Mouse (Mus musculus): ENCODE measurements around the gene Rreb1. TPM values are rescaled to one million over a fixed set of nuclear protein-coding genes. Genes with fewer than 3 reads are reported as not detected.

Rreb1 gene
- polyA plus RNA-seq, 1 experiment from 2014 or later: 9.0 TPM

DNA sequence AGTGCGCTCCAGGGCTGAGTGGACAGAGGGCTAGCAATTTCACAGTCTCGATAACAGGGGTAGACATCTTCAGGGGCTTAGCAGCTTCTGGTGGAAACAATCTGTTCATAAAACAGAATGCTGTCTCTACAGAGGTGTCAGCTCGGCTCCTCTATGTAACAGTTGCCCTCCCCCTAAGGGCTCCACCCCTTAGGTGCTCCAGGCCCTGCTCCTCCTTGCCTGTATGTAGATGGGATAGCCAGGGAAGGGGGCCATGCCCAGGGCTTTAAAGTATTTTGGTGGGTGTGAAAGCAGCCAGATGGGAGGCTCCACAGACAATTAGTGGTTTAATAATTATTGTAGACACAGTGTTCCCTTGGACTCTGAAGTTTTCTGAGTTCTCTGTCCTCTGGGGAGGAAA is 67.0 kb downstream of the Rreb1 start:
- H3K9me3 ChIP-seq (replicated peaks; ENCODE audit: low read length): no peaks in the 10 kb centered on the region
- no peak for DNase-seq (ENCODE audit: low spot score)
- no peak for ATAC-seq (replicated peaks; ENCODE audit: low FRiP score, low read depth)
- 51% methylated on average over 3 of the region's 3 CpGs for WGBS
- no peak for TF ChIP-seq CTCF (IDR thresholded peaks at IDR 0.05; ENCODE audit: low read depth)
- H3K4me3 ChIP-seq (replicated peaks; ENCODE audit: low read depth, low read length): no peak overlapping the region
- H3K36me3 ChIP-seq (ENCODE audit: insufficient read depth, low read length): no peaks in the 10 kb centered on the region
- peaks cover 8% of the 10 kb centered on the region; the same call in 1 of the 2 replicates for H3K4me1 ChIP-seq (replicated peaks; ENCODE audit: insufficient read depth, low read length)
- peak overlapping the region; percentile 36; the same call in 1 of the 2 replicates for H3K27ac ChIP-seq
- H3K27me3 ChIP-seq (ENCODE audit: insufficient read depth, low read length): no peaks in the 10 kb centered on the region
- no peak overlapping the region for H3K9ac ChIP-seq (ENCODE audit: low read depth, low read length)
- no peak overlapping the region for H3K4me2 ChIP-seq (ENCODE audit: low read length)

DNA sequence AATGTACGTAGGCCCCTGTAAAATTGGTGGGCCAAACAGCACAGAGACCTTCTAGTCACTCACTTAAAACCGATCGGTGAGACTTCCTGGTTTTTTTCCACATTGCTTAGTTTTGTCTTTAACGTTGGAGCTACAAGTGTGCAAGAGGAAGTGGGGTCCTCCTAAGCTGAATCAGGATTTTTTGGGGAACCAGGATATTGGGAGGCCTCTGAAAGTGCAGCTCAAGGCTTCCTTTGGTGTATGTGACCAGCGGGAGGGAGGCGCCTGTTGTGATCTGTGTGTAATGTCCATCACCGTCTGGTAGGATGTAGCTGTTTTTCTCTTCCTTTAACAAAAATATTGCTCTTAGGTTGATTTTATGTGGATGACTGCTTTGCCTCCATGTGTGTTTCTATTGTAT is 67.4 kb downstream of the Rreb1 start:
- peaks cover 8% of the 10 kb centered on the region; the same call in 1 of the 2 replicates for H3K4me1 ChIP-seq (replicated peaks; ENCODE audit: insufficient read depth, low read length)
- peak overlapping the region; percentile 36; the same call in 1 of the 2 replicates for H3K27ac ChIP-seq
- no peak overlapping the region for H3K4me2 ChIP-seq (ENCODE audit: low read length)
- H3K4me3 ChIP-seq (replicated peaks; ENCODE audit: low read depth, low read length): no peak overlapping the region
- H3K27me3 ChIP-seq (ENCODE audit: insufficient read depth, low read length): no peaks in the 10 kb centered on the region
- no peak for TF ChIP-seq CTCF (IDR thresholded peaks at IDR 0.05; ENCODE audit: low read depth)
- WGBS: 64% methylated on average over 7 of the region's 7 CpGs
- DNase-seq (ENCODE audit: low spot score) (no peak), ATAC-seq (replicated peaks; ENCODE audit: low FRiP score, low read depth) (no peak)
- no peaks in the 10 kb centered on the region for H3K9me3 ChIP-seq (replicated peaks; ENCODE audit: low read length)
- H3K36me3 ChIP-seq (ENCODE audit: insufficient read depth, low read length): no peaks in the 10 kb centered on the region
- H3K9ac ChIP-seq (ENCODE audit: low read depth, low read length): no peak overlapping the region

DNA sequence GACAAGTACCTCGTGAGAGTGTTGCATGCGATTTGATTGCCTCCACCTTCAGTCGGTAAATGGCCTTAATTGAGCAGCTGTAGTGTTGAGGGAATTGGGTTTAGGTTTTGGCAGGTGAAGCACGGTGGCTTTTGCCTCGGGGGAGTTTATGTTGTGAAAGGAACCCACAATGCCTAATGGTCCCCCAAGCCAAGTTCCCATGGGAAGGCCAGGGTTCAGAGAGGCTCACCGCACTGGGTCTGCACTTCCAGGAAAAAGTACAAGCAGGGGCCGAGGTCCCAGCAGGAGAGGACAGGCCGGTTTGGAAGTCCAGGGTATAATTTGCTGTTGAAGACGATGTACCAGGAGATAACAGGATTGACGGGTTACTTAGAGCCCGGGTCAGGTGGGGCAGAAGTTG is 68.3 kb downstream of the Rreb1 start:
- Histone ChIP-seq H3K9me3 (replicated peaks; ENCODE audit: low read length) (no peaks in the 10 kb centered on the region), H3K4me3 (replicated peaks; ENCODE audit: low read depth, low read length) (no peak overlapping the region), H3K4me2 (ENCODE audit: low read length) (no peak overlapping the region), H3K27me3 (ENCODE audit: insufficient read depth, low read length) (no peaks in the 10 kb centered on the region), H3K36me3 (ENCODE audit: insufficient read depth, low read length) (no peaks in the 10 kb centered on the region), H3K9ac (ENCODE audit: low read depth, low read length) (no peak overlapping the region), H3K27ac (no peak overlapping the region), H3K4me1 (replicated peaks; ENCODE audit: insufficient read depth, low read length) (peaks cover 8% of the 10 kb centered on the region; the same call in 1 of the 2 replicates)
- TF ChIP-seq CTCF (IDR thresholded peaks at IDR 0.05; ENCODE audit: low read depth): no peak
- WGBS: 70% methylated on average over 11 of the region's 11 CpGs
- DNase-seq (ENCODE audit: low spot score): no peak
- ATAC-seq (replicated peaks; ENCODE audit: low FRiP score, low read depth): no peak

DNA sequence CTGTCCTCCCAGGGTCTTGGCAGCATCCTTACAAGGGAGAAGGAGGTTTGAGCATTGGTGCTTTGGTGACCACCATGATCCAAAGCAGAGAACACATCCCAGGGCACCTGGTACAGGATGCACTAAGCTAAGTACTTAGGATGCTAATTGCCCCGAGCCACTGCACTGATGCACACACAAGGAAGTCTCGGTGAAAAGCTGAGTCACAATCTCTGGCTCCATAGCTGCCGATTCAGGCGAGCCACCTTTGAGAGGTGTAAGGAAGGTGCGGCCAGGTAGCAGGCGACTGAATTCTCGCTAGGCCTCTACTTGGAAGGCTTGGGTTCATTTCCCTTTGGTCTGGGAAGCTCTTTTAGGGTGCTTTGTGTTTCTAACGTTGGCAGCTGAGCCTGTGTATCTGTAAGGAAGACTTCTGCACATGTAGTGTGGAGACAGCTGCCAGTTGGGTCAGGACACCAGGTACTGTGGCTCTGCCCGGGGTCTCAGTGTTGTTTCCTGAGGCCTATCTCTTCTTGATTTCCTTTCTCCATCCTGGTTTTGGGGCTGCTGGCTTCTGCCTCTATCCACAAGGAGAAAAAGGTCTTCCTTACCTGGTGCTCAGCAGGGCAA is 68.9 kb downstream of the Rreb1 start:
- Histone ChIP-seq H3K36me3 (ENCODE audit: insufficient read depth, low read length) (no peaks in the 10 kb centered on the region), H3K27me3 (ENCODE audit: insufficient read depth, low read length) (no peaks in the 10 kb centered on the region), H3K4me1 (replicated peaks; ENCODE audit: insufficient read depth, low read length) (peaks cover 8% of the 10 kb centered on the region; the same call in 1 of the 2 replicates), H3K4me3 (replicated peaks; ENCODE audit: low read depth, low read length) (no peak overlapping the region), H3K4me2 (ENCODE audit: low read length) (no peak overlapping the region), H3K9me3 (replicated peaks; ENCODE audit: low read length) (no peaks in the 10 kb centered on the region), H3K27ac (peak overlapping the region; percentile 0; the same call in 1 of the 2 replicates), H3K9ac (ENCODE audit: low read depth, low read length) (no peak overlapping the region)
- no peak for DNase-seq (ENCODE audit: low spot score)
- 0 out of 2 replicates have a peak, but pooled peaks have one; percentile 7 for ATAC-seq (replicated peaks; ENCODE audit: low FRiP score, low read depth)
- WGBS: 75% methylated on average over 9 of the region's 9 CpGs
- no peak for TF ChIP-seq CTCF (IDR thresholded peaks at IDR 0.05; ENCODE audit: low read depth)

DNA sequence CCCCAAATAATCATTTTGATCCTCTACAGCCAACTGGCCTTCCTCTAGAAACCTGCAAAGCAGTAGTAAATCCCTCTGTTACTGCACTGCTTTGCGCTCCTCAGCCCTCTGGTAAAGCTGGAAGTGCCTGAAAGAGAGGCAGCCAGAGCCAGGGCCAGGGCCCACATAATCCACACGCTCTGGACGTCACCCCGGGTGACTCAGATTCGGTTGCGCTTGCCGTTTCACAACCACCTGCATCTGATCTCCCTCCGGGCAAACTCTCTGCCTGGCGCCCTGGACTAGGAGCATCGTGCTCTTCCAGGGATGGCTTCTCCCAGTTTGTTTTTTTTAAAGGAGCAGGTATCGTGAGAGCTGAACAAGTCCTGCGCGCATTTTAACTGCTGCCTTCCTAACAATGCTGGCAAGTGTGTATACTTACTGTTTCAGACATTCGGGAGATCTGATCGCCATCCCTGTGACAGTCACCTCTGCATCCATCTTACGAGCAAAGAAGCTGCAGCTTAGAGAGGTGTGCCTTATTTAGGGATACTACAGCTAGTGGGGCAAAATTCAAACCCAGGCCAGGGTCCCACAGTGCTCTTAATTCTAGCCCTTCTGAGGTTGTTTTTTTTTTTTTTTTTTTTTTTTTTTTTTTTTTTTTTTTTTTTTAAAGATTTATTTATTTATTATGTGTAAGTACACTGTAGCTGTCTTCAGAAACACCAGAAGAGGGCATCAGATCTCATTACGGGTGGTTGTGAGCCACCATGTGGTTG is 69.6 kb downstream of the Rreb1 start:
- TF ChIP-seq CTCF (IDR thresholded peaks at IDR 0.05; ENCODE audit: low read depth): no peak
- no peaks in the 10 kb centered on the region for H3K36me3 ChIP-seq (ENCODE audit: insufficient read depth, low read length)
- H3K4me1 ChIP-seq (replicated peaks; ENCODE audit: insufficient read depth, low read length): peaks cover 13% of the 10 kb centered on the region; the same call in 1 of the 2 replicates
- DNase-seq (ENCODE audit: low spot score) (peak; percentile 35), ATAC-seq (replicated peaks; ENCODE audit: low FRiP score, low read depth) (0 out of 2 replicates have a peak, but pooled peaks have one; percentile 30)
- H3K4me3 ChIP-seq (replicated peaks; ENCODE audit: low read depth, low read length): no peak overlapping the region
- H3K9me3 ChIP-seq (replicated peaks; ENCODE audit: low read length): no peaks in the 10 kb centered on the region
- no peaks in the 10 kb centered on the region for H3K27me3 ChIP-seq (ENCODE audit: insufficient read depth, low read length)
- no peak overlapping the region for H3K9ac ChIP-seq (ENCODE audit: low read depth, low read length)
- H3K27ac ChIP-seq: peak overlapping the region; percentile 0; the same call in 1 of the 2 replicates
- H3K4me2 ChIP-seq (ENCODE audit: low read length): no peak overlapping the region
- 58% methylated on average over 16 of the region's 17 CpGs for whole genome bisulfite sequencing

DNA sequence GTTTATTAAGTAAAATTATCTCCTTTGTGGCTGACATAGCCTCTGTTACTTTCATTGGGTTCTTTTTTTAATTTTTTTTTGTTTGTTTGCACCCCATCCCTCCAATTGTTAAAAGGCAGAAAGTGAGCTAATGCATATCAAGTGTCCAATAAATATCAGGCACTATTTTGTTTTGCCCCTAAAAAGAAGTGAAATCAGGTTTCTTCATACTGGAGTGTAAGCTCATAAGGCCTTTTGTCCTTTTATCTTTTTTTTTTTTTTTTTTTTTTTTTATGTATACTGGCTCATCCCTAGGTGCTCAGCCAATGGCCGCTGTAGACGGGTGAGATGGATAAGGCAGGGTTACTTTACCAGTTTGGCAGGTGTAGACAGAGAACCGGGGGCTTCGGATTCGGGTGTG is 70.2 kb downstream of the Rreb1 start:
- Histone ChIP-seq H3K27me3 (ENCODE audit: insufficient read depth, low read length) (no peaks in the 10 kb centered on the region), H3K4me1 (replicated peaks; ENCODE audit: insufficient read depth, low read length) (peaks cover 17% of the 10 kb centered on the region; the same call in 1 of the 2 replicates), H3K27ac (no peak overlapping the region), H3K4me2 (ENCODE audit: low read length) (no peak overlapping the region), H3K36me3 (ENCODE audit: insufficient read depth, low read length) (no peaks in the 10 kb centered on the region), H3K4me3 (replicated peaks; ENCODE audit: low read depth, low read length) (no peak overlapping the region), H3K9ac (ENCODE audit: low read depth, low read length) (no peak overlapping the region), H3K9me3 (replicated peaks; ENCODE audit: low read length) (no peaks in the 10 kb centered on the region)
- 90% methylated on average over 5 of the region's 5 CpGs for WGBS
- TF ChIP-seq CTCF (IDR thresholded peaks at IDR 0.05; ENCODE audit: low read depth): no peak
- DNase-seq (ENCODE audit: low spot score) (no peak), ATAC-seq (replicated peaks; ENCODE audit: low FRiP score, low read depth) (no peak)
